Mouse (Mus musculus) mammary gland, adult 2 months (tissue): ENCODE data around the gene Utp14b. TPM values are rescaled to one million over a fixed set of nuclear protein-coding genes. Genes with fewer than 3 reads are reported as not detected.

Experiments
- polyA plus RNA-seq: library from polyadenylated mRNA; depleted of rRNA; stranded (reverse); fragments of >200 nt; gene quantifications from 2 replicates; pipeline ENCODE4 v1.2.3, GENCODE M21; 2012; ENCODE audit warnings: low replicate concordance; rRNA removed

The Utp14b gene
- 0.43 and 1.1 TPM in 2 replicates for polyA plus RNA-seq

GRCm38 (mm10) chr1:78657671-78658440 is at the start of gene Utp14b, which contains the start of gene Acsl3:
Gene Utp14b, plus strand, starts transcription at chr1:78658038.
Gene Acsl3, plus strand, starts transcription at chr1:78657825.

Other genes with a start within 250 kb of the Utp14b start
- gene Farsb, start 169.1 kb upstream of the Utp14b start, polyA plus RNA-seq, result 9.6 and 22.8 TPM in 2 replicates
- gene Mogat1, start 147.0 kb upstream of the Utp14b start, polyA plus RNA-seq, result 25.4 and 28.8 TPM in 2 replicates
- 0.36 and 0.86 TPM in 2 replicates for gene BC035947, start 145.9 kb upstream of the Utp14b start, polyA plus RNA-seq
- 3.6 and 13.6 TPM in 2 replicates for gene Acsl3, start 213 bp upstream of the Utp14b start, polyA plus RNA-seq
- 1.1 and 1.4 TPM in 2 replicates for gene Kcne4, start 158.7 kb downstream of the Utp14b start, polyA plus RNA-seq